Mouse (Mus musculus): ENCODE measurements around the gene Mgarp. TPM values are rescaled to one million over a fixed set of nuclear protein-coding genes. Genes with fewer than 3 reads are reported as not detected.
"Not testable (repeated sequence)": the region's sequence is repeated elsewhere in the genome, so short reads cannot be mapped to it uniquely, and the experiment has no call there.

Mgarp gene
- polyA plus RNA-seq, 1 experiment from 2014 or later: 3.8 TPM

GRCm38 (mm10) chr3:51412457-51412856 lies 15.9 kb upstream of the Mgarp start:
- no peaks in the 10 kb centered on the region for H3K27me3 ChIP-seq (ENCODE audit: low read depth, poor library complexity, severe bottlenecking)
- no peaks in the 10 kb centered on the region for H3K36me3 ChIP-seq
- no peak overlapping the region for H3K27ac ChIP-seq
- 94% methylated on average over 7 of the region's 7 CpGs for WGBS
- no peak overlapping the region for H3K4me3 ChIP-seq
- DNase-seq (ENCODE audit: low spot score): no peak
- H3K4me1 ChIP-seq: peaks cover 16% of the 10 kb centered on the region
- H3K9me3 ChIP-seq (replicated peaks): no peaks in the 10 kb centered on the region

- H3K27ac ChIP-seq: peak within 1 kb of the TSS; percentile 92
- no peaks in the 10 kb centered on the region for H3K9me3 ChIP-seq (replicated peaks)
- under 1% methylated on average over 40 of the region's 40 CpGs for WGBS
- H3K36me3 ChIP-seq: peaks cover 34% of the 10 kb centered on the region
- peak within 1 kb of the TSS; percentile 72 for H3K4me3 ChIP-seq
- H3K27me3 ChIP-seq (ENCODE audit: low read depth, poor library complexity, severe bottlenecking): no peaks in the 10 kb centered on the region
- H3K4me1 ChIP-seq: peaks cover 8% of the 10 kb centered on the region
- DNase-seq (ENCODE audit: low spot score): peak; percentile 100
These were observed 12.1 kb upstream of the Mgarp start, which contains the start of gene Ndufc1 for GRCm38 (mm10) chr3:51408561-51409183. Gene Ndufc1 (minus strand): TSS chr3:51408988.

GRCm38 (mm10) chr3:51407870-51408560 lies 11.5 kb upstream of the Mgarp start:
- DNase-seq (ENCODE audit: low spot score): no peak

GRCm38 (mm10) chr3:51402628-51403027 lies 6.1 kb upstream of the Mgarp start:
- Histone ChIP-seq H3K4me3 (no peak overlapping the region), H3K36me3 (peaks cover 45% of the 10 kb centered on the region), H3K27ac (no peak overlapping the region), H3K9me3 (replicated peaks) (no peaks in the 10 kb centered on the region), H3K27me3 (ENCODE audit: low read depth, poor library complexity, severe bottlenecking) (peaks cover 20% of the 10 kb centered on the region), H3K4me1 (peaks cover 2% of the 10 kb centered on the region)
- WGBS: 94% methylated on average over 12 of the region's 12 CpGs
- DNase-seq (ENCODE audit: low spot score): no peak

More at GRCm38 (mm10) chr3:51407870-51408560, 11.5 kb upstream of the Mgarp start:
- Histone ChIP-seq H3K27me3 (ENCODE audit: low read depth, poor library complexity, severe bottlenecking) (no peaks in the 10 kb centered on the region), H3K27ac (peak overlapping the region; percentile 92), H3K4me3 (peak overlapping the region; percentile 72), H3K36me3 (peaks cover 40% of the 10 kb centered on the region), H3K4me1 (peaks cover 8% of the 10 kb centered on the region), H3K9me3 (replicated peaks) (no peaks in the 10 kb centered on the region)
- 25% methylated on average over 20 of the region's 20 CpGs for WGBS

GRCm38 (mm10) chr3:51402054-51402453 lies 5.5 kb upstream of the Mgarp start:
- DNase-seq (ENCODE audit: low spot score); H3K27ac ChIP-seq; H3K4me1 ChIP-seq; H3K4me3 ChIP-seq; H3K9me3 ChIP-seq (replicated peaks): not testable (repeated sequence)
- Histone ChIP-seq H3K27me3 (ENCODE audit: low read depth, poor library complexity, severe bottlenecking) (peaks cover 26% of the 10 kb centered on the region), H3K36me3 (peaks cover 44% of the 10 kb centered on the region)
- 69% methylated on average over 4 of the region's 4 CpGs for WGBS

GRCm38 (mm10) chr3:51400682-51401081 lies 4.1 kb upstream of the Mgarp start:
- no peak overlapping the region for H3K4me3 ChIP-seq
- WGBS: 83% methylated on average over 10 of the region's 10 CpGs
- DNase-seq (ENCODE audit: low spot score): no peak

GRCm38 (mm10) chr3:51399531-51399930 lies 3.0 kb upstream of the Mgarp start:
- Histone ChIP-seq H3K4me3 (no peak overlapping the region), H3K4me1 (peaks cover 14% of the 10 kb centered on the region), H3K27me3 (ENCODE audit: low read depth, poor library complexity, severe bottlenecking) (peaks cover 48% of the 10 kb centered on the region), H3K36me3 (peaks cover 20% of the 10 kb centered on the region), H3K27ac (no peak overlapping the region), H3K9me3 (replicated peaks) (no peaks in the 10 kb centered on the region)
- no peak for DNase-seq (ENCODE audit: low spot score)
- WGBS: 68% methylated on average over 4 of the region's 4 CpGs

More at GRCm38 (mm10) chr3:51400682-51401081, 4.1 kb upstream of the Mgarp start:
- peaks cover 31% of the 10 kb centered on the region for H3K36me3 ChIP-seq
- H3K9me3 ChIP-seq (replicated peaks): no peaks in the 10 kb centered on the region
- H3K27ac ChIP-seq: no peak overlapping the region
- peaks cover 13% of the 10 kb centered on the region for H3K4me1 ChIP-seq
- peaks cover 39% of the 10 kb centered on the region for H3K27me3 ChIP-seq (ENCODE audit: low read depth, poor library complexity, severe bottlenecking)

- Histone ChIP-seq H3K9me3 (replicated peaks) (no peaks in the 10 kb centered on the region), H3K27ac (no peak overlapping the region), H3K4me1 (peaks cover 14% of the 10 kb centered on the region), H3K36me3 (peaks cover 12% of the 10 kb centered on the region), H3K27me3 (ENCODE audit: low read depth, poor library complexity, severe bottlenecking) (peaks cover 48% of the 10 kb centered on the region), H3K4me3 (no peak overlapping the region)
- WGBS: 19% methylated on average over 3 of the region's 3 CpGs
- no peak for DNase-seq (ENCODE audit: low spot score)
These were observed 2.1 kb upstream of the Mgarp start for GRCm38 (mm10) chr3:51398667-51399066.

- WGBS: 55% methylated on average over 15 of the region's 15 CpGs
These were observed 1.3 kb upstream of the Mgarp start for GRCm38 (mm10) chr3:51397700-51398299.

GRCm38 (mm10) chr3:51395461-51396145 lies 935 bp downstream of the Mgarp start:
- H3K36me3 ChIP-seq: no peaks in the 10 kb centered on the region
- H3K27me3 ChIP-seq (ENCODE audit: low read depth, poor library complexity, severe bottlenecking): peaks cover 48% of the 10 kb centered on the region
- no peak overlapping the region for H3K27ac ChIP-seq
- H3K4me3 ChIP-seq: peak overlapping the region; percentile 60
- H3K4me1 ChIP-seq: peaks cover 14% of the 10 kb centered on the region
- no peaks in the 10 kb centered on the region for H3K9me3 ChIP-seq (replicated peaks)
- no peak for DNase-seq (ENCODE audit: low spot score)
- 15% methylated on average over 19 of the region's 19 CpGs for WGBS

More at GRCm38 (mm10) chr3:51397700-51398299, 1.3 kb upstream of the Mgarp start:
- Histone ChIP-seq H3K27me3 (ENCODE audit: low read depth, poor library complexity, severe bottlenecking) (peaks cover 48% of the 10 kb centered on the region), H3K4me3 (no peak overlapping the region), H3K4me1 (peaks cover 14% of the 10 kb centered on the region), H3K9me3 (replicated peaks) (no peaks in the 10 kb centered on the region), H3K27ac (no peak overlapping the region), H3K36me3 (peaks cover 3% of the 10 kb centered on the region)
- no peak for DNase-seq (ENCODE audit: low spot score)

- Histone ChIP-seq H3K4me3 (no peak overlapping the region), H3K27me3 (ENCODE audit: low read depth, poor library complexity, severe bottlenecking) (peaks cover 48% of the 10 kb centered on the region), H3K9me3 (replicated peaks) (no peaks in the 10 kb centered on the region), H3K36me3 (no peaks in the 10 kb centered on the region), H3K27ac (no peak overlapping the region), H3K4me1 (peaks cover 17% of the 10 kb centered on the region)
- WGBS: 55% methylated on average over 3 of the region's 3 CpGs
- no peak for DNase-seq (ENCODE audit: low spot score)
These were observed 1.7 kb downstream of the Mgarp start for GRCm38 (mm10) chr3:51394881-51395280.

- Histone ChIP-seq H3K4me3 (no peak overlapping the region), H3K27ac (no peak overlapping the region), H3K4me1 (peaks cover 28% of the 10 kb centered on the region), H3K36me3 (no peaks in the 10 kb centered on the region), H3K27me3 (ENCODE audit: low read depth, poor library complexity, severe bottlenecking) (peaks cover 43% of the 10 kb centered on the region), H3K9me3 (replicated peaks) (no peaks in the 10 kb centered on the region)
- 89% methylated on average over 2 of the region's 2 CpGs for WGBS
- no peak for DNase-seq (ENCODE audit: low spot score)
These were observed 2.9 kb downstream of the Mgarp start for GRCm38 (mm10) chr3:51393651-51394050.

All from limb, embryonic 10.5 days (tissue).